Mouse (Mus musculus) kidney, embryonic 14.5 days (tissue): ENCODE data around the gene Rab4a. TPM values are rescaled to one million over a fixed set of nuclear protein-coding genes. Genes with fewer than 3 reads are reported as not detected.

Experiments
- ATAC-seq: fragments of 200-750 bp; cut with Nextera tagmentation; 2 replicates; pipeline ENCODE4 v1.8.0; 2017; ENCODE audit warnings: moderate number of reproducible peaks, mild to moderate bottlenecking, moderate TSS enrichment, moderate library complexity; ENCODE audit not compliant: low FRiP score, low TSS enrichment
- H3K27ac ChIP-seq: fragments of 300-500 bp; sonication (generic); 2 replicates; pipeline ENCODE4 v1.5.1; 2014; ENCODE audit warnings: low read depth, mild to moderate bottlenecking, low read length, moderate library complexity, mixed read lengths
- H3K27me3 ChIP-seq: fragments of 300-500 bp; sonication (generic); 2 replicates; pipeline ENCODE4 v1.6.1; 2014; ENCODE audit warnings: mild to moderate bottlenecking, low read length; ENCODE audit not compliant: control insufficient read depth, insufficient read depth
- H3K36me3 ChIP-seq: fragments of 300-500 bp; sonication (generic); 2 replicates; pipeline ENCODE4 v1.6.1; 2014; ENCODE audit warnings: low read length, mixed read lengths; ENCODE audit not compliant: control insufficient read depth, insufficient read depth
- H3K4me1 ChIP-seq: fragments of 300-500 bp; sonication (generic); 2 replicates; pipeline ENCODE4 v1.6.1; 2014; ENCODE audit warnings: low read length, mixed read lengths; ENCODE audit not compliant: control insufficient read depth, insufficient read depth
- H3K4me2 ChIP-seq: fragments of 300-500 bp; sonication (generic); replicated peaks from 2 replicates; pipeline ENCODE4 v1.6.1; 2014; ENCODE audit warnings: low read depth, mild to moderate bottlenecking, low read length
- H3K4me3 ChIP-seq: fragments of 300-500 bp; sonication (generic); 2 replicates; pipeline ENCODE4 v1.5.1; 2014; ENCODE audit warnings: mild to moderate bottlenecking, low read length
- H3K9ac ChIP-seq: fragments of 300-500 bp; sonication (generic); 2 replicates; pipeline ENCODE4 v1.6.1; 2014; ENCODE audit warnings: low read depth, mild to moderate bottlenecking, low read length, moderate library complexity
- H3K9me3 ChIP-seq: fragments of 300-500 bp; sonication (generic); 2 replicates; pipeline ENCODE4 v1.6.1; 2016; ENCODE audit warnings: low read length; ENCODE audit not compliant: control insufficient read depth
- WGBS: fragments of 180-500 bp; shearing (Covaris S2); extraction: QIAGEN DNeasy Blood & Tissue Kit; methylation state at CpG from one replicate; pipeline ENCODE4 v1.1.7; 2014; 5-methylcytosine and 5-hydroxymethylcytosine counted together
- polyA plus RNA-seq: library from polyadenylated mRNA; unstranded; fragments of >200 nt; fragmentation: Nextera tagmentation; extraction: Ambion mirVana; gene quantifications from 2 replicates; pipeline ENCODE4 v1.2.1, GENCODE M21; 2014

Gene Rab4a
- polyA plus RNA-seq, 1 experiment from 2014 or later, result 45.3 TPM

DNA sequence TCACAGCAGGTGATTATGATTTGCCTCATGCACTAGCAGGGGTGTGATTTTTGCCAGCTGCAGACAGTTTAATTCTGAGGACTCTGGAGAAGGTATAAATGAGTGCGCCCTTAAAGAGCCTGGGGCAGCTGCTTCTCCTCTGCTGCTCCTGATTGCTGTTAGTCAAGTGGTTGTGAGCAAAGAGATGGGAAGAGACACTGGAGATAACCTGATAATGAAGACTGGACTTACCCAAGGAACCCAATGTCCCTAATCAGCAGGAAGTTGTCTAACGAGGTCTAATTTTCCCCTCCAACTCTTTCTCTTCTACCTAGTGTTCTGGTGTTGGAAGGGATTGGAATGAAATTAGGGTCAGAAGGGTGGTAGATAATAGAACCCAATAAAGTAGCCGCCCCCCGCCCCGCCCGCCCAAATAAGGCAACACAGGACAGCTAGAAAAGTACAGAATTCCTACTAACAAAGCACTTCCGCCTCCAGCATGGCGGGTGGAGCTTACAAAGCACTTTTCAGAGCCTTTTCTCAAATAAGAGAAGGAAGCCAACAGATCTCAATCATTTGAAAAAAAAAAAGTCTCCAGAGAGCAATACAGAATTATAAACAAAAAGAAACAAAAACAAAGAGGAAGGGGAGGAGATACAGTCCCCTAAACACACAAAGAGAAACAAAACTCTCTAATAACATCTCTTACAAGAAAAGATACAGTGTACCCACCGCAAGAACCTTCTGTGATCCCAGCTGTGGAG lies 49.1 kb downstream of the Rab4a start:
- H3K36me3 ChIP-seq, result no peaks in the 10 kb centered on the region
- no peaks in the 10 kb centered on the region for H3K4me1 ChIP-seq
- H3K9me3 ChIP-seq, result no peaks in the 10 kb centered on the region
- ATAC-seq, result no peak
- 93% methylated on average over 9 of the region's 9 CpGs for WGBS
- no peak overlapping the region for H3K4me3 ChIP-seq
- H3K9ac ChIP-seq, result no peak overlapping the region
- H3K27me3 ChIP-seq, result no peaks in the 10 kb centered on the region
- H3K4me2 ChIP-seq, result no peak overlapping the region
- H3K27ac ChIP-seq, result no peak overlapping the region

DNA sequence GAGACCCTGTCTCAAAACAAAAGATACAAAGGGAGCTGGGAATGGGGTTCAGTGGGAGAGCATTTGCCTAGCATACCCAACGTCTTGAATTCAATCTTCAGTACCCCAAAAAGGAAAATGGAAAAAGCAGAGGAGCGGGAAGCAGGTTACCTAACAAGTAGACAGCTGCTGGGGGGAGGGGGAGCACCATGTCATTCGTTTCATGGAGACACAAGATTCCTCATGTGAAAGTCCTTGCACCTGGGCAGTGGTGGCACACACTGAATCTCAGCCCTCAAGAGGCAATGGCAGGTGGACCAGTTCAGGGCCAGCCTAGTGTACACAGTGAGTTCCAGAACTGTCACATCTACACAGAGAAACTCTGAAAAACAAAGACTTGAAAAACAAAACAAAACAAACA lies 51.6 kb downstream of the Rab4a start:
- Histone ChIP-seq H3K4me1 (no peaks in the 10 kb centered on the region), H3K4me2 (no peak overlapping the region), H3K27me3 (no peaks in the 10 kb centered on the region), H3K9ac (no peak overlapping the region), H3K36me3 (no peaks in the 10 kb centered on the region), H3K9me3 (no peaks in the 10 kb centered on the region), H3K27ac (no peak overlapping the region), H3K4me3 (no peak overlapping the region)
- no peak for ATAC-seq
- WGBS, result 63% methylated on average over 3 of the region's 3 CpGs

DNA sequence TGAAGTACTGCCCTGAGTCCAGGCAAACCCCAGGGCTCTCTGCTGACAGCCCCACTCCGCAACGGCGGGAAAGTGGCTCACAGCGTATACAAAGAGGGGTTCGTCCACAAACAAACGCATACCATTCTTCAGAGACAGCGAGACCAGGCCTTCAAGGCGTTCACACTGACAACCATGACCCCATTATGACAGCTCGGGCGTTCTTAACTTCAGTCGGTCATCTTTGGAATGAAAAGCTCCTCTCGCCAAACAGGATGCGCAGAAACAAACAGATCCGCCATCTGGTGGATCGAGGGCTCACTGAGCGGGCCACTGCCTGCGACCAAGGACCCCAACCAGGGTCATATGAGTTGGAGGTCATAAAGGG lies 52.8 kb downstream of the Rab4a start:
- WGBS, result under 1% methylated on average over 17 of the region's 17 CpGs

DNA sequence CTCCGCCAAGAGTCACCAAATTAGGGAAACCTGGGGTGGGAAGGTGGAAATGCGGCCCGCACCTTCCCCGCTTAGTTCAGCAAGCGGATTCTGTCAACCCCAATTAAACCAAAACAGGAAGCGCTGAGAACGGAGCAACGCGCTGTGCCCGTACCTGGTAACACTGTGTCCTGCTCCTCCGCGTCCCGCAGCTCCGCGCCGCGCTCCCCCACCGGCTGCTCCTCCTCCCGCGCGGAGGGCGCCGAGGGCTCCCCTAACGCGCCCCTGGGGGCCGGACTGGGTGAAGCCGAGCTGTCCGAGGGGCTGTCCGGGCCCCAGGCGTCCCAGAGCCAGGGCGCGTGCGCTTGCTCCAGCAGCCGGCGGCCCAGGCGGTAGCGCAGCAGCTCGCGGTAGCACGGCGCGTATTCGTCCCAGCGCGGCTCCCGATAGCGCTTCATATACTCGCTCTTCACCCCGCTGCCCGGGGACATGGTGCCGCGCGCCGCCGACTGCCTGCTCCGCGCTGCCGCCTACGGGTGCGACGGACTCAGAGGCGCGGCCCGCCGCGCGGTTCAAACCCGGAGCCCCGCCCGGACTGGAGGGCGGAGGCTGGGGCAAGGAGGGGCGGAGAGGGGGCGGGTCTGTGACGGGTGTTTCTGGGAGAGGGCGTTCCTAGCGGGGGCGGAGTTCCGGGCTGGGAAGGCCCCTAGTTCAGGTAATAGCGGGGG lies 53.3 kb downstream of the Rab4a start:
- Histone ChIP-seq H3K4me1 (no peaks in the 10 kb centered on the region), H3K27ac (no peak overlapping the region), H3K4me3 (peak overlapping the region; percentile 76), H3K27me3 (peaks cover 4% of the 10 kb centered on the region; the same call in 1 of the 2 replicates), H3K9ac (peak overlapping the region; percentile 58), H3K9me3 (no peaks in the 10 kb centered on the region), H3K36me3 (no peaks in the 10 kb centered on the region), H3K4me2 (peak overlapping the region; percentile 98)
- ATAC-seq, result peak; percentile 96
- WGBS, result 0% methylated on average over 78 of the region's 79 CpGs

More for the DNA sequence above, 52.8 kb downstream of the Rab4a start:
- Histone ChIP-seq H3K9ac (peak overlapping the region; percentile 58), H3K27me3 (peaks cover 4% of the 10 kb centered on the region; the same call in 1 of the 2 replicates), H3K4me2 (peak overlapping the region; percentile 98), H3K27ac (no peak overlapping the region), H3K4me1 (no peaks in the 10 kb centered on the region), H3K36me3 (no peaks in the 10 kb centered on the region), H3K4me3 (peak overlapping the region; percentile 76), H3K9me3 (no peaks in the 10 kb centered on the region)
- ATAC-seq, result 0 out of 2 replicates have a peak, but pooled peaks have one; percentile 1

DNA sequence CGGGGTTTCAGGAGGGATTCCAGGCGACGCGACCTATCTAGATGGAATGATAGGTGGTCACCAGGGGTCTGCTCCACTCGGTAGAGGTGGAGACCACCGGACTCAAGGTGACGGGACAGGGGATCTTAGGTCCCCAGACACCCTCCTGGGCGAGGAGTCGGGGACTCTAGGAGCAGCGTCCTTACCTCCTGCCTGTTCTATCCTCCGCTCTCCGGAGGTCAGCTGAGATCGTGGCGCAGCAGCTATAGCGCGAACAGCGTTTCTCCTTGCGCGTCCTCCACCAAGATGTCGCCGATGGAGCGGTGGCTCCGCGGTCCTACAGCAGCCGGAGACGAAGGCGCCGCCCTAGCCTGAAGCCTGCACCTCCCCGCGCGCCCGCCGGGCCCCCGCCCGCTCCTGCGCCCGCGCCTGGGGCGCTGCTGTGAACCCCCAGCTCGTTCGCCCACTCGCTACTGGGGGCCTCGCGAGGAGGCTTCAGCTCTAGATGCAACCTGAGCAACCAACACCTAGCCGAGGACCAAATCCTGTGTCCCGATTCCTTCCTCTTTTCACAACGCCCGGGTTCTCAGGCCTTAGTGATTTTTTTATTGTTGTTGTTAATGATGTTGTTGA lies 54.0 kb downstream of the Rab4a start, which contains the start of gene Ccsap:
Gene Ccsap (minus strand): TSS at position 562 of the 612 bp plus-strand sequence.
- peak within 1 kb of the TSS; percentile 98 for H3K4me2 ChIP-seq
- H3K9me3 ChIP-seq, result no peaks in the 10 kb centered on the region
- peak within 1 kb of the TSS; percentile 76 for H3K4me3 ChIP-seq
- ATAC-seq, result no peak; the same call in 1 of the 2 replicates
- H3K4me1 ChIP-seq, result no peaks in the 10 kb centered on the region
- H3K27ac ChIP-seq, result no peak within 1 kb of the TSS
- 1% methylated on average over 46 of the region's 48 CpGs for WGBS
- peak within 1 kb of the TSS; percentile 58 for H3K9ac ChIP-seq
- H3K36me3 ChIP-seq, result no peaks in the 10 kb centered on the region
- H3K27me3 ChIP-seq, result peaks cover 6% of the 10 kb centered on the region; the same call in 1 of the 2 replicates

DNA sequence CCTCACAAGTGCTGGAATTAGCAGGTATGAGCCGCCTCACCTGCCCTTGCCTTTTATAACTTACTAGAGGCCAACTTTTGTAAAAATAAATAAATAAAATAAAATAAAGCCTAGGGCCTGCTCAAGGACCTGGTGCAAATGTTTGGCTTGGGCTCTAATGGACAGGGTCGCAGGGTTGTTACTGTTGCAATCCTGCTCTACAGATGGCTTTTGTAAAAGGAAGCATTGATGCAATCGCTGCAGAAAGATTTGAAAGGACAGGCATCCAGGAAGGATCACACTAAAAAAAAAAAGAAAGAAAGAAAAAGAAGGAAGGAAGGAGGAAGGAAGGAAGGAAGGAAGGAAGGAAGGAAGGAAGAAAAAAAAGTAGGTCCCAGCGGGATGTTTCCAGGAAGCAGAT lies 54.6 kb downstream of the Rab4a start:
- H3K9me3 ChIP-seq, result no peaks in the 10 kb centered on the region
- H3K27me3 ChIP-seq, result peaks cover 7% of the 10 kb centered on the region; the same call in 1 of the 2 replicates
- no peak overlapping the region for H3K9ac ChIP-seq
- no peak overlapping the region for H3K27ac ChIP-seq
- no peaks in the 10 kb centered on the region for H3K36me3 ChIP-seq
- H3K4me2 ChIP-seq, result peak overlapping the region; percentile 98; the same call in 1 of the 2 replicates
- peak overlapping the region; percentile 76 for H3K4me3 ChIP-seq
- no peak for ATAC-seq
- WGBS, result 70% methylated on average over 4 of the region's 4 CpGs
- H3K4me1 ChIP-seq, result no peaks in the 10 kb centered on the region

DNA sequence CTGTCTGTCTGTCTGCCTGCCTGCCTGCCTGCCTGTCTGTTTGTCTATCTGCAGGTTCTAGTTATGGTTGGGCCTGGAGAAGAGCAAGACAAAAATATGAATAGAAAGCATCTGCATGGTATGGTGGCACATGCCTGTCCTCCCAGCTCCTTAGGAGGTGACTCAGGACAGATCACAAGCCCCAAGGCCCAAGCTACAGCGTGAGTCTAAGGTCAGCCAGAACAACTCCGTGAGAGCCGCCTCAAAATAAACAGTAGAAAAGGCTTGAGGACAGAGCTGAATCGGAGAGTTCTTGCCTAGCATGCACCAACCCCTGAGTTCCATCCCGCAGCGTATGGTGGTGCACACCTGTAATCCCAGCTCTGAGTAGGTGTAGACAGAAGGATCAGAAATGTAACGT lies 60.0 kb downstream of the Rab4a start:
- Histone ChIP-seq H3K27me3 (peaks cover 7% of the 10 kb centered on the region; the same call in 1 of the 2 replicates), H3K9ac (no peak overlapping the region), H3K27ac (no peak overlapping the region), H3K4me2 (no peak overlapping the region), H3K9me3 (no peaks in the 10 kb centered on the region), H3K4me1 (no peaks in the 10 kb centered on the region), H3K4me3 (no peak overlapping the region), H3K36me3 (no peaks in the 10 kb centered on the region)
- no peak for ATAC-seq
- WGBS, result 75% methylated on average over 7 of the region's 7 CpGs

DNA sequence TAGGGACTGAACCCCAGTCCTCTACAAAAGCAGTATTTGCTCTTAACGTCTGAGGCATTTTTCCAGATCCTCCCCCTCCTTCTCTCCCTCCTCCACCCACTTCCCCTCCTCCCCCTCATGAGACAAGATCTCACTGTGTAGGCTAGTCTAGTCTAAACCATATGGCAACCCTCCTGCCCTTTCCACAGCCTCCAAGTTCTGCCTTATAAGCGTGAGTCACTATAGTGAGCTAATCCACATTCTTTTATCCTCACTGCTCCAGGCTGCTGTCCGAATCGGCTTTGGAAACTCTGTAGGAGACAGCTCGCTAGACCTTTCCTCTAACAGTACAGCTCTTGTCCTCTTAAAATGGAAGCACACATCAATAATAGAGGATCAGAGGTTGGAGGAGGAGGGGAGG lies 61.2 kb downstream of the Rab4a start:
- Histone ChIP-seq H3K27me3 (peaks cover 7% of the 10 kb centered on the region; the same call in 1 of the 2 replicates), H3K27ac (no peak overlapping the region), H3K36me3 (no peaks in the 10 kb centered on the region), H3K4me2 (no peak overlapping the region), H3K4me3 (no peak overlapping the region), H3K9ac (no peak overlapping the region), H3K4me1 (no peaks in the 10 kb centered on the region), H3K9me3 (no peaks in the 10 kb centered on the region)
- WGBS, result 36% methylated on average over 5 of the region's 5 CpGs
- ATAC-seq, result no peak
